ENCODE assay signal across 8 mouse cellular contexts in genomic region chr15:78848467-78848866, GRCm38 (mm10). TPM values are rescaled to one million over a fixed set of nuclear protein-coding genes. Genes with fewer than 3 reads are reported as not detected.
DNase-seq lines count a peak whose midpoint lies in the region; ATAC-seq and TF ChIP-seq lines count a peak whose summit lies in the region.

No protein-coding gene starts in this region.

- ATAC-seq in G1E (ENCODE audit: extremely low read depth, insufficient number of reproducible peaks, low FRiP score, poor library complexity, severe bottlenecking) = peak; percentile 34; the same call in 1 of the 2 replicates
- 0 out of 2 replicates have a peak, but pooled peaks have one; percentile 29 for ATAC-seq in granulocyte monocyte progenitor cell, adult 5-6 weeks (replicated peaks; ENCODE audit: poor library complexity, severe bottlenecking)

- no peak for TF ChIP-seq POLR2A in cerebellum, adult 2 months (IDR thresholded peaks at IDR 0.05; ENCODE audit: borderline replicate concordance, insufficient read depth, low read length)

- H3K36me3 ChIP-seq in G1E (replicated peaks) = no peaks in the 10 kb centered on the region

- H3K9me3 ChIP-seq in G1E (replicated peaks) = no peaks in the 10 kb centered on the region

- 34% methylated on average over 5 of the region's 5 CpGs for WGBS in cerebellum, adult 2 months

- H3K27me3 ChIP-seq in G1E (ENCODE audit: insufficient read depth, low read length) = peaks cover 60% of the 10 kb centered on the region
- no peaks in the 10 kb centered on the region for H3K27me3 ChIP-seq in cerebellum, adult 2 months (ENCODE audit: control insufficient read depth, insufficient read depth, low read length)

- no peak overlapping the region for H3K4me3 ChIP-seq in G1E (ENCODE audit: low read depth, low read length)
- H3K4me3 ChIP-seq in cerebellum, adult 2 months (replicated peaks; ENCODE audit: insufficient read depth, low read depth, low read length) = no peak overlapping the region

- H3K4me1 ChIP-seq in G1E (ENCODE audit: insufficient read depth, low read depth, low read length) = peaks cover 12% of the 10 kb centered on the region
- H3K4me1 ChIP-seq in cerebellum, adult 2 months (ENCODE audit: control insufficient read depth, insufficient read depth, low read length) = no peaks in the 10 kb centered on the region

- peak; percentile 78 for DNase-seq in CD4-positive helper T cell, adult 2 months (ENCODE audit: low read depth, low spot score)
- peak; percentile 68 for DNase-seq in G1E (ENCODE audit: low spot score)
- DNase-seq in cerebellum, adult 2 months = peak; percentile 73 to 84
- DNase-seq in layer of hippocampus, adult 9-11 months = peak; percentile 73
- DNase-seq in lung, postnatal 36 days = peak; percentile 96
- DNase-seq in spleen, adult 12 weeks (ENCODE audit: low spot score) = peak; percentile 71
- peak; percentile 81 for DNase-seq in yolk sac, embryonic 10.5 days (ENCODE audit: low spot score)

- peak; percentile 93 for TF ChIP-seq CTCF in G1E (IDR thresholded peaks at IDR 0.05; ENCODE audit: low read depth, low read length)
- TF ChIP-seq CTCF in cerebellum, adult 2 months (IDR thresholded peaks at IDR 0.05; ENCODE audit: borderline replicate concordance, insufficient read depth, low read depth, low read length) = peak; percentile 82

- H3K27ac ChIP-seq in cerebellum, adult 2 months (ENCODE audit: insufficient read depth, low read length) = no peak overlapping the region

RNA-seq across cellular contexts. Expression of gene Cdc42ep1, which starts 6.0 kb away (rescaled TPM):
- total RNA-seq in G1E (2014; fragmentation: Nextera tagmentation) (not detected in 2 replicates), G1E (2017) (0.11 TPM in 1 of 2 replicates, not detected in the other)
- polyA plus RNA-seq in G1E (2012) = not detected in 2 replicates
- 73.2 and 77.3 TPM in 2 replicates for polyA plus RNA-seq in cerebellum, adult 2 months (2012; rRNA removed)
- not detected in 2 replicates for total RNA-seq in granulocyte monocyte progenitor cell, adult 5-6 weeks (2014; fragmentation: Nextera tagmentation)
- total RNA-seq in granulocyte monocyte progenitor cell, adult 5-6 weeks (2017) = not detected in 2 replicates

RNA-seq across cellular contexts. Expression of gene Lgals2, which starts 6.9 kb away (rescaled TPM):
- not detected in 2 replicates for total RNA-seq in G1E (2014; fragmentation: Nextera tagmentation)
- total RNA-seq in G1E (2017) = not detected in 2 replicates
- polyA plus RNA-seq in G1E (2012) = not detected in 2 replicates
- 0.87 and 1.2 TPM in 2 replicates for polyA plus RNA-seq in cerebellum, adult 2 months (2012; rRNA removed)
- total RNA-seq in granulocyte monocyte progenitor cell, adult 5-6 weeks (2014; fragmentation: Nextera tagmentation) = not detected in 2 replicates
- not detected in 2 replicates for total RNA-seq in granulocyte monocyte progenitor cell, adult 5-6 weeks (2017)

RNA-seq across cellular contexts. Expression of gene Gga1, which starts 28.5 kb away (rescaled TPM):
- total RNA-seq in G1E (2014; fragmentation: Nextera tagmentation) (52.6 and 60.2 TPM in 2 replicates), G1E (2017) (9.6 and 10.0 TPM in 2 replicates)
- 158 and 177 TPM in 2 replicates for polyA plus RNA-seq in G1E (2012)
- 80.8 and 82.5 TPM in 2 replicates for polyA plus RNA-seq in cerebellum, adult 2 months (2012; rRNA removed)
- total RNA-seq in granulocyte monocyte progenitor cell, adult 5-6 weeks (2014; fragmentation: Nextera tagmentation) = 46.3 and 48.6 TPM in 2 replicates
- total RNA-seq in granulocyte monocyte progenitor cell, adult 5-6 weeks (2017) = 13.9 and 17.6 TPM in 2 replicates

RNA-seq across cellular contexts. Expression of gene Card10, which starts 45.6 kb away (rescaled TPM):
- total RNA-seq in G1E (2014; fragmentation: Nextera tagmentation) (not detected in 2 replicates), G1E (2017) (not detected in 2 replicates)
- not detected in 2 replicates for polyA plus RNA-seq in G1E (2012)
- polyA plus RNA-seq in cerebellum, adult 2 months (2012; rRNA removed) = 7.1 and 8.2 TPM in 2 replicates
- not detected in 2 replicates for total RNA-seq in granulocyte monocyte progenitor cell, adult 5-6 weeks (2014; fragmentation: Nextera tagmentation)
- 0.22 TPM in 1 of 2 replicates, not detected in the other for total RNA-seq in granulocyte monocyte progenitor cell, adult 5-6 weeks (2017)

RNA-seq across cellular contexts. Expression of gene Gm49510, which starts 51.0 kb away (rescaled TPM):
- not detected in 2 replicates for total RNA-seq in G1E (2014; fragmentation: Nextera tagmentation)
- 1.3 and 1.4 TPM in 2 replicates for total RNA-seq in G1E (2017)
- 6.3 and 8.2 TPM in 2 replicates for polyA plus RNA-seq in G1E (2012)
- 0.10 TPM in 2 replicates for polyA plus RNA-seq in cerebellum, adult 2 months (2012; rRNA removed)
- total RNA-seq in granulocyte monocyte progenitor cell, adult 5-6 weeks (2014; fragmentation: Nextera tagmentation) = not detected in 2 replicates
- 1.1 TPM in 1 of 2 replicates, not detected in the other for total RNA-seq in granulocyte monocyte progenitor cell, adult 5-6 weeks (2017)
